Mouse (Mus musculus): Measurements from ENCODE around the gene Rint1. TPM values are rescaled to one million over a fixed set of nuclear protein-coding genes. Genes with fewer than 3 reads are reported as not detected.

The Rint1 gene
- 10.4 TPM for polyA plus RNA-seq (2014; fragmentation: Illumina TruSeq; extraction: RNeasy Lipid Tissue Mini Kit (QIAGEN cat#74804); ENCODE audit: low read depth, low replicate concordance)

GRCm38 (mm10) chr5:23787536-23788389 is at the start of gene Rint1:
Rint1 (plus strand) TSS chr5:23787711.

DNA sequence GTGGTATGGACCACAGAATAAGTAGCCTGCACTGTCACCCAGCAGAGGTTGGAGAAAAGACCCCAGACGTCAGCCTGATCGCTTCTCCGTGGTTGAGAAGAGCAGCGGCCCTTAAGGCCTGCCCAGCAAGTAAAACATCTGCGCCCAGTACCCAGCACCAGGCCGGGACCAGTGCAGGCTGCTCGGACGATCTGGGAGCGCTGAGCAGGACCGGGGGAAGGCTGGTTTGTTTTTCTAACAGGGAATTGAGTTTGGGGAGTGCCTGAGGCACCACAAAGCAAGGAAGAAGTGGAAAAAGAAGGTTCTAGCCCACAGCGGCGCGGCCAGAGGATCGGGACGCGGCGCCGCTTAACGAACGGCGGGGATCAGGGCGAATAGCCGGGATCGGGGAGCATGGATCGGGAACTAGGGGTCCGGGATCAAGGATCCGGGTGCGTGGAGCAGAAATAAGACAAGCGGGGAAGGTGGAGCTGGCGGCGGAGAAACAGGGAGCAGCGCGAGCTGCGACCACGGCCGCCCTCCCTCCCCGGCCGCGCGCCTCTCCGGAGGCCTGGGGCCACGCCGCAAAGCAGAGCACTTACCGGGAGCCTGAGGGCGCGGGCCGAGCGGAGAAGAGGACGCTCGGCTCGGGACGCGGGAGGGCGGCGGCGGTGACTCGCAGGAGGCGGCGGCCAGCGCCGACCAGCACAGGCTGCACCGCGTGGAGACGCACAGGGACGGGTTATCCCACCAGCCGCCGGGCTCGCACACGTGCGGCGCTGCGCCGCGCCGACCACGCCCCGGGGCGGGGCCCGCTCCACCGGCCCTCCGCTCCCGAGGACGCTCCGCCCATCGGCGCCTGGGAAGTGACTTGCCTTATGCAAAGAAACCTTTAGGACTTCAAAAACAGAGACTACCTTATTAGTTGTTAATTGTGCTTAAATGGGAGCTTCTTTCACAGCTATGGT is 4.3 kb upstream of the Rint1 start, which contains the start of gene Pus7:
TSS of gene Pus7 (minus strand) at position 781 of the 947 bp plus-strand sequence.

GRCm38 (mm10) chr5:23843674-23844530 is 56.4 kb downstream of the Rint1 start, which contains the start of gene Tomm7:
Tomm7 (minus strand) TSS chr5:23844161.

Other genes starting within 250 kb of the Rint1 start
- gene Srpk2, start 103.1 kb upstream of the Rint1 start, polyA plus RNA-seq (2014; fragmentation: Illumina TruSeq; extraction: RNeasy Lipid Tissue Mini Kit (QIAGEN cat#74804); ENCODE audit: low read depth, low replicate concordance) = 15.6 TPM
- gene Pus7, start 4.0 kb upstream of the Rint1 start, polyA plus RNA-seq (2014; fragmentation: Illumina TruSeq; extraction: RNeasy Lipid Tissue Mini Kit (QIAGEN cat#74804); ENCODE audit: low read depth, low replicate concordance) = 7.4 TPM
- gene Tomm7, start 56.5 kb downstream of the Rint1 start, polyA plus RNA-seq (2014; fragmentation: Illumina TruSeq; extraction: RNeasy Lipid Tissue Mini Kit (QIAGEN cat#74804); ENCODE audit: low read depth, low replicate concordance) = 33.1 TPM
- gene Fam126a, start 243.0 kb downstream of the Rint1 start, polyA plus RNA-seq (2014; fragmentation: Illumina TruSeq; extraction: RNeasy Lipid Tissue Mini Kit (QIAGEN cat#74804); ENCODE audit: low read depth, low replicate concordance) = 8.0 TPM